Mouse (Mus musculus) embryonic facial prominence, embryonic 15.5 days (tissue): ENCODE results near the gene Rpl3. TPM values are rescaled to one million over a fixed set of nuclear protein-coding genes. Genes with fewer than 3 reads are reported as not detected.

Experiments
- ATAC-seq: fragments of 200-750 bp; cut with Nextera tagmentation; 2 replicates; pipeline ENCODE4 v1.8.0; 2017; ENCODE audit warnings: low read depth, moderate TSS enrichment; ENCODE audit not compliant: insufficient number of reproducible peaks, low FRiP score, low TSS enrichment
- H3K27ac ChIP-seq: fragments of 300-500 bp; sonication (generic); replicated peaks from 2 replicates; pipeline ENCODE4 v1.5.1; 2015; ENCODE audit warnings: mild to moderate bottlenecking, inconsistent platforms
- H3K27me3 ChIP-seq: fragments of 300-500 bp; sonication (generic); 2 replicates; pipeline ENCODE4 v1.6.1; 2015; ENCODE audit warnings: inconsistent platforms
- H3K36me3 ChIP-seq: fragments of 300-500 bp; sonication (generic); 2 replicates; pipeline ENCODE4 v1.6.1; 2015; ENCODE audit warnings: mild to moderate bottlenecking, inconsistent platforms
- H3K4me1 ChIP-seq: fragments of 300-500 bp; sonication (generic); 2 replicates; pipeline ENCODE4 v1.6.1; 2015; ENCODE audit warnings: inconsistent platforms
- H3K4me2 ChIP-seq: fragments of 300-500 bp; sonication (generic); replicated peaks from 2 replicates; pipeline ENCODE4 v1.6.1; 2015; ENCODE audit warnings: mild to moderate bottlenecking, inconsistent platforms
- H3K4me3 ChIP-seq: fragments of 300-500 bp; sonication (generic); replicated peaks from 2 replicates; pipeline ENCODE4 v1.5.1; 2015; ENCODE audit warnings: mild to moderate bottlenecking, inconsistent platforms
- H3K9ac ChIP-seq: fragments of 300-500 bp; sonication (generic); 2 replicates; pipeline ENCODE4 v1.6.1; 2015; ENCODE audit warnings: inconsistent platforms
- H3K9me3 ChIP-seq: fragments of 300-500 bp; sonication (generic); replicated peaks from 2 replicates; pipeline ENCODE4 v1.6.1; 2016; ENCODE audit warnings: inconsistent platforms
- WGBS: fragments of 180-500 bp; shearing (Covaris S2); methylation state at CpG from one replicate; pipeline ENCODE4 v1.1.7; 2015; 5-methylcytosine and 5-hydroxymethylcytosine counted together
- polyA plus RNA-seq: library from polyadenylated mRNA; unstranded; fragments of >200 nt; fragmentation: Nextera tagmentation; extraction: Ambion mirVana; gene quantifications from 2 replicates; pipeline ENCODE4 v1.2.1, GENCODE M21; 2015

The Rpl3 gene
- 1,004 and 1,072 TPM in 2 replicates for polyA plus RNA-seq

GRCm38 (mm10) chr15:80091121-80091955 lies at the start of gene Rpl3, which contains the start of gene Syngr1:
TSS of gene Rpl3 (minus strand) at chr15:80091868.
TSS of gene Syngr1 (plus strand) at chr15:80091334.
- ATAC-seq, result peak; percentile 31; the same call in 1 of the 2 replicates
- peak within 1 kb of the TSS; percentile 41 for H3K9ac ChIP-seq
- H3K4me1 ChIP-seq, result peaks cover 22% of the 10 kb centered on the region; the same call in 1 of the 2 replicates
- WGBS, result 1% methylated on average over 84 of the region's 86 CpGs
- H3K4me2 ChIP-seq, result peak within 1 kb of the TSS; percentile 95
- H3K27ac ChIP-seq, result no peak within 1 kb of the TSS
- H3K9me3 ChIP-seq, result no peaks in the 10 kb centered on the region
- H3K36me3 ChIP-seq, result no peaks in the 10 kb centered on the region
- peak within 1 kb of the TSS; percentile 59 for H3K4me3 ChIP-seq
- H3K27me3 ChIP-seq, result peaks cover 40% of the 10 kb centered on the region

GRCm38 (mm10) chr15:80140878-80141277 lies 49.2 kb upstream of the Rpl3 start:
- H3K9ac ChIP-seq, result no peak overlapping the region
- no peak overlapping the region for H3K4me3 ChIP-seq
- no peak for ATAC-seq
- peaks cover 17% of the 10 kb centered on the region; the same call in 1 of the 2 replicates for H3K4me1 ChIP-seq
- peaks cover 32% of the 10 kb centered on the region for H3K36me3 ChIP-seq
- no peaks in the 10 kb centered on the region for H3K27me3 ChIP-seq
- H3K27ac ChIP-seq, result no peak overlapping the region
- no peak overlapping the region for H3K4me2 ChIP-seq
- 91% methylated on average over 3 of the region's 3 CpGs for WGBS
- H3K9me3 ChIP-seq, result no peaks in the 10 kb centered on the region

DNA sequence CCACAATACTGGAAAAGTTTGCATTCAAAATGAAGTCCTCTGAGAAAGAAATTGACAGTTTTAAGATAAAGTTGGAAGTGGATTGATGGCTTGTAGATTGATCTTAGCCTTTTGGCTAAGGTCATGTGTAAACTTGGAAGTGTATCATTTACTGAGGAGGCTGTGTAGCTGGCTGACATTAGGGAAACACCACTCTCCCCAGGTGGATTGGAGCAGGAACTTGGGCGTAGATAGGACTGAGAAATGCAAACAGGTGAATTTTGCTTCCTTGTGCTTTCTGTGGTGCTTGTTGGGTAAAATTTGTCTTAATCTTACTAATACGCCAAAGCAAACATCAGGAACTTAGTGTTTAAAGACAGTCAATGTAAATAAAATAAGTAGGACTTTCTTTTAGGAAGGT lies 48.6 kb upstream of the Rpl3 start:
- Histone ChIP-seq H3K4me1 (peaks cover 20% of the 10 kb centered on the region; the same call in 1 of the 2 replicates), H3K36me3 (peaks cover 31% of the 10 kb centered on the region), H3K27me3 (no peaks in the 10 kb centered on the region), H3K27ac (0 out of 2 replicates have a peak overlapping the region, but pooled peaks have one; percentile 17), H3K4me2 (no peak overlapping the region), H3K9ac (no peak overlapping the region), H3K9me3 (no peaks in the 10 kb centered on the region), H3K4me3 (no peak overlapping the region)
- 94% methylated on average over 2 of the region's 2 CpGs for WGBS
- ATAC-seq, result no peak

GRCm38 (mm10) chr15:80137945-80138791 lies 46.5 kb upstream of the Rpl3 start:
- Histone ChIP-seq H3K4me2 (no peak overlapping the region), H3K9me3 (no peaks in the 10 kb centered on the region), H3K27ac (peak overlapping the region; percentile 48; the same call in 1 of the 2 replicates), H3K4me3 (no peak overlapping the region), H3K27me3 (no peaks in the 10 kb centered on the region), H3K4me1 (peaks cover 36% of the 10 kb centered on the region), H3K36me3 (peaks cover 27% of the 10 kb centered on the region), H3K9ac (no peak overlapping the region)
- WGBS, result 56% methylated on average over 17 of the region's 17 CpGs
- ATAC-seq, result no peak

DNA sequence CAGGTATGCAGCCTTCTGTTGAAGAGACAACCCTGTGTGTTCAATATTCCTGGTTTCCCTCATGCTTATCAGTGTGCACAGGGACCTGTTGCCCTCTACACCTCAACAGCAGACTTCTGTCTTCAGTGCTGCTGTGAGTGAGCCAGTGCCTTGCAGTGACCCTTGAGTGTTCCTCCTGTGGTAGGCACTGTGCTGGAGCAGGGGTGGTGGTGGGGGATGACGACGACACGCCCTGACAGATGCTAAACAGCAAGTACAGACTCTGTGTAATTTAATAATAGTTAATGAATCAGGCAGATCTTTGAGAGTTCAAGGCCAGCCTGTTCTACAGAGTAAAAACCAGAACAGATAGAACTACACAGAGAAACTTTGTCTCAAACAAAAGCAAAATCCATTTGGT lies 45.0 kb upstream of the Rpl3 start:
- Histone ChIP-seq H3K36me3 (peaks cover 16% of the 10 kb centered on the region; the same call in 1 of the 2 replicates), H3K27me3 (no peaks in the 10 kb centered on the region), H3K4me2 (no peak overlapping the region), H3K9me3 (no peaks in the 10 kb centered on the region), H3K4me1 (peaks cover 36% of the 10 kb centered on the region), H3K4me3 (no peak overlapping the region), H3K27ac (no peak overlapping the region), H3K9ac (no peak overlapping the region)
- 83% methylated on average over 3 of the region's 3 CpGs for WGBS
- no peak for ATAC-seq

DNA sequence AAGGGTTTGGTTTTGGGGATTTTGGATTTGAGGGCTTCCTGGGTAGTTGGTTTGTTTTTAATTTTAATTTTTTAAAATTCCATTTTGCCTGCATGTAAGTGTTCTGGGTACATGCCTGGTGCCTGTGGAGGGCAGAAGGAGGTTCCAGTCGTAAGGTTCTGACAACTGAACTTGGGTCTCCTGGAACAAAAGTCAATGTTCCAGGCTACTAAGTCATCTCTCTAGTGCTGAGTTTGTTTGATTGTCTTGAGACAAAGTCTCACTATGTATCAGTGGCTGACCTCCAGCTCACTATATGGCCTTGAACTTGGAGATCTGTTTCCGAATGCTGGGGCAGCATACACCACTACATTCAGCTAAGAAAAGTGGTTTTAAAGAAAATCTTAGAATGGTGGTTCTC lies 43.8 kb upstream of the Rpl3 start:
- Histone ChIP-seq H3K9ac (no peak overlapping the region), H3K27me3 (no peaks in the 10 kb centered on the region), H3K4me3 (no peak overlapping the region), H3K27ac (no peak overlapping the region), H3K4me2 (no peak overlapping the region), H3K9me3 (no peaks in the 10 kb centered on the region), H3K36me3 (peaks cover 12% of the 10 kb centered on the region; the same call in 1 of the 2 replicates), H3K4me1 (peaks cover 36% of the 10 kb centered on the region)
- 94% methylated on average over 2 of the region's 2 CpGs for WGBS
- ATAC-seq, result no peak

- H3K4me2 ChIP-seq, result peak overlapping the region; percentile 80
- peak overlapping the region; percentile 80 for H3K4me3 ChIP-seq
- ATAC-seq, result no peak
- no peaks in the 10 kb centered on the region for H3K9me3 ChIP-seq
- peak overlapping the region; percentile 99 for H3K27ac ChIP-seq
- H3K36me3 ChIP-seq, result peaks cover 5% of the 10 kb centered on the region; the same call in 1 of the 2 replicates
- peaks cover 36% of the 10 kb centered on the region for H3K4me1 ChIP-seq
- H3K27me3 ChIP-seq, result no peaks in the 10 kb centered on the region
- H3K9ac ChIP-seq, result no peak overlapping the region
- 65% methylated on average over 9 of the region's 9 CpGs for WGBS
Measured at GRCm38 (mm10) chr15:80134450-80134847, 42.8 kb upstream of the Rpl3 start.

- peak overlapping the region; percentile 80 for H3K4me2 ChIP-seq
- peak overlapping the region; percentile 70 for H3K9ac ChIP-seq
- no peaks in the 10 kb centered on the region for H3K9me3 ChIP-seq
- no peaks in the 10 kb centered on the region for H3K27me3 ChIP-seq
- WGBS, result 9% methylated on average over 14 of the region's 14 CpGs
- peak overlapping the region; percentile 99 for H3K27ac ChIP-seq
- H3K4me1 ChIP-seq, result peaks cover 33% of the 10 kb centered on the region
- H3K4me3 ChIP-seq, result peak overlapping the region; percentile 80
- H3K36me3 ChIP-seq, result peaks cover 5% of the 10 kb centered on the region; the same call in 1 of the 2 replicates
- no peak for ATAC-seq
Measured at GRCm38 (mm10) chr15:80133682-80134449, 42.2 kb upstream of the Rpl3 start.

- ATAC-seq, result peak; percentile 94
- 2% methylated on average over 50 of the region's 59 CpGs for WGBS
- H3K9ac ChIP-seq, result peak within 1 kb of the TSS; percentile 70
- H3K27me3 ChIP-seq, result no peaks in the 10 kb centered on the region
- H3K36me3 ChIP-seq, result peaks cover 5% of the 10 kb centered on the region; the same call in 1 of the 2 replicates
- H3K9me3 ChIP-seq, result no peaks in the 10 kb centered on the region
- peak within 1 kb of the TSS; percentile 80 for H3K4me2 ChIP-seq
- H3K27ac ChIP-seq, result peak within 1 kb of the TSS; percentile 99
- peak within 1 kb of the TSS; percentile 80 for H3K4me3 ChIP-seq
- peaks cover 26% of the 10 kb centered on the region for H3K4me1 ChIP-seq
Measured at GRCm38 (mm10) chr15:80132993-80133586, 41.4 kb upstream of the Rpl3 start, which contains the start of gene Tab1. TSS of gene Tab1 (plus strand) at chr15:80133127.

- WGBS, result 78% methylated on average over 9 of the region's 9 CpGs
Measured at GRCm38 (mm10) chr15:80132452-80132851, 40.8 kb upstream of the Rpl3 start.

More at GRCm38 (mm10) chr15:80132452-80132851, 40.8 kb upstream of the Rpl3 start:
- H3K9me3 ChIP-seq, result no peaks in the 10 kb centered on the region
- peaks cover 19% of the 10 kb centered on the region for H3K4me1 ChIP-seq
- H3K27ac ChIP-seq, result 0 out of 2 replicates have a peak overlapping the region, but pooled peaks have one; percentile 99
- no peak overlapping the region for H3K9ac ChIP-seq
- H3K27me3 ChIP-seq, result no peaks in the 10 kb centered on the region
- H3K4me3 ChIP-seq, result peak overlapping the region; percentile 80
- H3K4me2 ChIP-seq, result peak overlapping the region; percentile 80
- ATAC-seq, result no peak
- peaks cover 5% of the 10 kb centered on the region; the same call in 1 of the 2 replicates for H3K36me3 ChIP-seq
